Mouse (Mus musculus) adrenal gland, postnatal 10 days (tissue): ENCODE measurements around the gene Gsg1l2. TPM values are rescaled to one million over a fixed set of nuclear protein-coding genes. Genes with fewer than 3 reads are reported as not detected.

Experiments
- DNase-seq: peaks from one replicate; pipeline ENCODE4 v3.0.0; 2021; ENCODE audit warnings: mixed read lengths
- long read RNA-seq, 2 experiments: library from polyadenylated mRNA; stranded (forward); transcript quantifications; one replicate each; pipeline ENCODE4 v2.0.0; 2021
- total RNA-seq, 2 experiments: library from RNA; stranded (reverse); gene quantifications; 2 replicates each; pipeline ENCODE4 v1.2.3; 2021

Gene Gsg1l2
- not detected for total RNA-seq
- long read RNA-seq, experiment 1: 0 reads
- long read RNA-seq, experiment 2: 0 reads

DNA sequence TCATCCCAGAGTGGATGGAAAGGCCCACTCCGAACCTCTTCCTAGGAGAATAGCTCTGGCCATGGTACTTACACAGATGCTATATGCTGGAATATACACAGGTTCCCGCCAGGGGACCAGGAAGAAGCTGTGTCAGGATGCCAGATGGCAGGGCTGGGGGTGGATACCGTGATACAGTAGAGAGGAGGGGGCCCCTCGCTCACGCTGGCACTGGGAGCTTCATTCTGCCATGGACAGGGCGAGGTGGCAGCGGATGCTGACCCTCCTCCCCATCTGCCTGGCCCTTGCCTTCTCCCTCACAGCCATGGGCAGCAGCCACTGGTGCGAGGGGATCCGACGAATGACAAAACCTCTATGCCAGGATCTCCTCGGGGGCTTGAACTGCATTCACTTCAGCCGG, at the start of gene Gsg1l2:
Gsg1l2 (plus strand) TSS at position 230 of the 400 bp plus-strand sequence.
- DNase-seq: no peak

DNA sequence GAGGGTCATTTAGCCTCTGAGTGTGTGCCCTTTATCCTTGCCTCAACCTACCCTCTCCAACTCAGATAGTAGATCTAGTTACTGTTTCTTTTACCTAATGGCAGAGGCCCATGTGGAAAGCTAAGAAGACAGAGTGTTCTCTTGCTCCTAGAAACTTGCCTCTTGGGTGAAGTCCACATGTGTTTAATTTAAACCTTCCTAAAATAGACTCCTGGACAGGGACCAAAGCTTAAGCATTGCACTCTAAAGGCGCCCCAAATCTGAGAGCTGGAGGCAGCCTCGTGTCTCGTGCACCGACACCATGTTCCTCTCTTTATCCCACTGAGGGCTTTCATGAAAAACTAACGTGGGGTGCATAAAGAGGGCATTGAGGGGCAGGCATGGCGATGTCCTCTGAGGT, 47.3 kb upstream of the Gsg1l2 start:
- no peak for DNase-seq

DNA sequence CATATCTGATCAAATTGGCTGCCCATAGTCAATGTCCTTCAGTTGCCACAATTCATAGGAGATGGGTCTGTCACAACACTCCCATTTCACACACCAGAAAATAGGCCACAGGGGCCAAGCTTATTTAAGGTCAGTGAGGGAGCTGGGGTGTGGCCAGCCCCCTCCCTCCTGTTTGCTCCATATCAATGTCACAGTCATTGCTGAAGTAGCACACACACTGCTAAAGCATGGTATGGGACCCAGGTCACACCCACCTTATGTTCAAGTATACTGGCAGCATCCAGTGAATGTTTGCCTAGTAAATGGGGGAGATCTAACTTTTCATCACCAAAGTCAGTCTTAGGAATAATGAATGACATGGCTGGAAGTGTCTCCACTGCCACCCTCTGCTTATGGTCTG, 45.7 kb upstream of the Gsg1l2 start:
- no peak for DNase-seq

DNA sequence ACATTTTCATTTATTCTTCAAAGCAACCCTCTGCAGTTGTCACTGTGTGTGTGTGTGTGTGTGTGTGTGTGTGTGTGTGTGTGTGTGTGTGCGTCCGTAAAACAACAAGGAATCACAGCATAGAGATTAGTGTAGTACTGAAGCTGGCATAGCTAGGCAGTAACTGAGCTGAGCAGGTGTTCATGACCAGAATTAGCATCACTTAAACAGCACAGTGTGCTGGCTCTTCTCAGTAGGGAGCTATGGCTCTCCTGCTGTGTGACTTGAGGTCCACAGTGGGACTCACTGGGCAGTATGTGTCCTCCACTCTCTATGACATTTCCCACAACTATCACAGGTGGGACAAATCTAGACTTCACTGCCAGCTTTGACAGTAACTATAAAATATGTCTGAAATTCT, 43.4 kb upstream of the Gsg1l2 start:
- no peak for DNase-seq

DNA sequence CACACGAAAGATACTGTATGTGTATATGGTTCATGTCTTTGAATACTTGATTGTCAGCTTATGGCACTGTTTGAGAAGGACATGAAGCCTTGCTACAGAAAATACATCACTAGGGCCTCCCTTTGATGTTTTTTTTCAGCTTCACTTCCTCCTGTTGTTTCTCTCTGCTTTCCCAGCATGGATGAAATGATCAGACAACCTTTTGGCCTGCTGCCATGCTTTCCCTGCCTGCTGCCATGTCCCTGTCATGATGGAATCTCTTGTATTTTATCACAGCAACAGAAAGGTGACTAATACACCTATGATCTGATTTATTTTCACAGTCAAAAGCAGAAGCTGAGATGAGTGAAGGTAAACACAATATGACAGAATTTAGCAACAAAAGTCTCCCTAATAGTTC, 40.7 kb upstream of the Gsg1l2 start:
- DNase-seq: no peak

DNA sequence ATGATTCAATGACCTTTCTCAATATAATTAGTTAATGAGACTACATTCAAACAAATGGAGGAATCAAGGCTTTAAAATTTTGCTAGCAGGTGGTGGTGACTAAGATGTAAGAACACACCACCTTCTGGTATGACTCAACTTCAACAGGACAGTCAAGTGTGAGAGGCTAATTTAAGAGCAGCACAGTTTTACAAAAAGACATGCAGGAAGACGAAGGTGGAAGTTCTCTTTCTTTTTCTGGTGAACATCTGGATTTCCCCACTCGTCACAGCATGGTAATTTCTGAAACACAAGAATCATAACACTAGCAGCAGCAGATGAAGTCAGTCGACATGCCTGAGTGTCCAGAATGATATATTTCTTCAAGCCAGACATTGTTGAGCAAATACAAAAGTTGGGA, 39.8 kb upstream of the Gsg1l2 start:
- no peak for DNase-seq

DNA sequence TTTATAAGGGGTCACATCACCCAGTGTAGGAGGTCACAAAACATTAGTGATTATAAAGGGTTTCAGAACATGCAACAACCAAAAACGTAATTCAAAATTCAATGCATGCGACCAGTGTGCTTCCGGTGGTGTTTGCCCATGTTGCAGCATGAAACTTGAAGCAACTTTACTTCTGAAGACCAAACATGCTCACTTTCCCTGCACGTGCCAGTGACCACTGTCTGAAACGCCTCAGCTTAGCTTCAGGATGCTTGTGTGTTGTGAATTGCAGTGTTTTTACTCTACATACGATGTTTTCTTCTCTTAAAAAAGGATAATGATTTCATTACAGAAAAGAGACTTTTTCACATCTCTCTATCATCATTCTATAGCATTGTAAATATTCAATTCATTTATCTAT, 36.1 kb upstream of the Gsg1l2 start:
- DNase-seq: no peak

DNA sequence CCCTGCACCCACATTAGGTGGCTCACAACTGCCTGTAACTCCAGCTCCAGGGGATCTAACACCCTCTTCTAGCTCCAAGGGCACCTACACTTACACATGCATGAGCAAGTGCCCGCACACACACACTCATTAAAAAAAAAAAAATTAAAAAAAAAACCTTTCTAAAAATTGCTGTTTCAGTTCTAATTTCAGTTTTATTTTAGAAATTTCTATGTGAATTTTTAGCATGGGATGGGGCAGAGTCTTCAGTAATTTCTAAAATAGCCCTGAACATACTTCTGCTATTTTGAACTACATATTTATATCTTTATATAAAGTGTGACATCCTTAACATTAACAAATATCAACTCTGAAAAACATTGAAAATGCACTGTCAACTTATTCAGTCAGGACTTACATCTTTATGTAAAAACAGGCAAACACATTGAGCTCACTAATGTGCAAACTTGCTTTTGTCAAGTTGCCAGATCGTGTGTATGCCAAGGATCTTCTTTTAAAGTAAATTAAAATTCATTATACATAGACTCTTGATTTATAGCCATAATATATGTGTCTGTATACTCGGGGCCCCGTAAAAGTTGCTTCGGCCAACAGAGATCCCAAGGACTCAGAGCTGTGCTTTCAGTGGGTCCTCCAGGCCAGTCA, 35.4 kb upstream of the Gsg1l2 start:
- no peak for DNase-seq

DNA sequence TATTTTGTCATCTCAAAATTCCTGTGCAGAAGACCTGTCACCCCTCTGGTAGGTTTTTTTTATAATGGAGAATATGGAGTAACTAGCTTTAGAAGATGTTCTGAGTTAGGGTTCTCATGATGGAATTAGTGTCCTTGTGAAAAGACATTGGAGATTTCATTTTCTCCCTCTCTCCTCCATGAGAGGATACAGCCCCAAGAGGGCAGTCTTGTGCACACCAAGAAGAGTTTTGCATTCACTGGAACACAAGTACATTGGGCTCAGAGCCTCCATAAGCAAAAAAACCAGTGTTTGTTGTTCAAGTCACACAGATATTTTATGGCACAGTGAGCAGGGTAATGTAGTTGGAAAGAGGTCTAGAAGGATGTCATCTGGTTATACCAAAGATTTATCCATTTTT, 32.8 kb upstream of the Gsg1l2 start:
- no peak for DNase-seq

DNA sequence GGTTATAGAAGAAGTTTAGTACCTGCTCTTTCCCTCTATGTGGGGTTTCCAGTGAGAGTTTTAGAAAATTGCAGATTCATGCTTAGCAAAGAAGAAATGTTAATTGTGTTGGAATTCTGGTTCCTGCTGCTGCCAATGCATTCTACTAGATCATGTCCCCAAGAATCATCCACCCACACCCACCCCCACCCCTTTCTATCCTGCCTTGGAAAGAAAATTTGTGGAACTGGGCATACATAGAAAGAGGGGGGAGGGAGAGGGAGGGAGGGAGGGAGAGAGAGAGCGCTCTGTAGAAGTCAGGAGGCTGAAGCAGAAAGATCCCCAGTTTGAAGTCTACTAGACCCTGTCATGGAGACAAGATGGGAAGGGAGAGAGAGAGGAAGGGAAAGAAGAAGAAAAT, 18.1 kb upstream of the Gsg1l2 start:
- no peak for DNase-seq

DNA sequence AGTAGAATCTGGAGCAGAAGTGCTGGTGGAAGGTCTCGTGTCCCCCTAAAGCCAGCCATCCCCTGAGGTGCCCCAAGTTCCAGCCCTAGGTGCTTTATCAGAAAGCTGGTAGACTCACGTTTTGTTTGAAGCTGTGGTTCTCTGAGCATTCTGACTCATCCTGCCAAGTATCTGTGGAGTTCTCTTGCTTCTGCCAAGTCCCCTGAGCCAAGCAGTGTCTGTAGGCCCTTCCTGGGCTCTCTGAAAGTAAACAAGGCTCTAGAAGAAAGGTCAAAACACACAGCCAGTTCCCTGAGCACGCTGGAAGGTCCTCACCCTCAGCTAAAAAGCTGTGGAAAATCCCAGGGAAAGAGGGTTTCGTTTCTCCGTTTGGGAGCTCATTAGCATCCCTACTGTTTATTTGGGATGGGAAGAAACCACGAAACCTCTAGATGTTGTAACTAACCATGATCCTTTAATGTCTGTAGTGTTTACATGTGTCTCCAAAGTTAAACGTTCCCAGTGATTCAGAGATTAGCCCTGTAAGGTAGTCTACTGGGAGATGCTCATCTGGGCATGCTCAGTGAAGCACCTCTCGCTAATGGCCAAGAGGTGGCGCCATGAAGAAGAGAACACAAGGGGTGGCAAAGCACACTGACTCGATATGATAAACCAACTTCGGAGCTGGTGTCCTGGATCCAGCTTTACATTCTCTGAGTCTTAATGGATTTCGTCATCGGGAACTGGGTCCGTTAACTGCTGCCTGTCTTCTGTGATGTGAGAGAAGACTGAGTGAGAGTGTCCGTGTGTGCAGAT, 16.8 kb upstream of the Gsg1l2 start:
- DNase-seq: peak; percentile 17

DNA sequence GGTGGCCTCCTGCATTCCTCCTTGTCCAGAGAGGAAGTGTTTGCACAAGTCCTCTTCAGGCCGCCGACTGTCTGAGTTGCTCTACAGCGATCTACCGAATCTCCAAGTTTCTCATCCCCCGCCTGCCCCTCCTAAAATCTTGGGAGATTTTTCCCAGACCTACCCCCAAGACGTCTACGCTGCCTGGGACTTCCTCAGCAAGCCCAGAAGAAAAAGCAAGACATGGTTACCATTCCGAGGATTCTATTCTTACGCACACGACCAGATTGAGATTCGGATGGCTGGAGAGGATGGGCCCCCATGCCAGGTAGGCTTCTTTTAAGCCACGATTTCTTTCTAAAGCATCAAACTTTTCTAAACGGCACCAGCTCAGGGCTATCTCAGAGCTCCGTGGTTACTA, 3.4 kb upstream of the Gsg1l2 start, which contains the start of gene Glp2r:
Glp2r (minus strand) TSS at position 101 of the 400 bp plus-strand sequence.
- no peak for DNase-seq

DNA sequence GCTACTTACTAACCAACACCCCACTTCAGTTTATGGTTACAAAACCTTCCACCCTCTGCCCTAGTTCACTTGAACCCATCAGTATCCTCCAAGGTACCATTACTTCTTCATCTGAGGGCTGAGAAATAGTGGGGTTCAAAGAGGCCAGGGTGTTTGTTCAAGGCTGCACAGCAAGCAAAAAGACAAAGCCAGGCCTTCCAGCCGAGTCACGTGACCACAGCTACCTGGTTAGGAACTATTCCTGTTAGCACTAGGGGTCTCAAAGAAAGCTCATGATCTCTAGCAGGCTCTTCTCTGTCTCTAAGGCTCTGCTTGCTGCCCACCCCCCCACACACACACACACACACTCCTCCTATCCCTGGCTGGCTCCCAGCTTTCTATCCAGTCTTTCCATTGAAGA, 2.7 kb upstream of the Gsg1l2 start:
- DNase-seq: no peak

DNA sequence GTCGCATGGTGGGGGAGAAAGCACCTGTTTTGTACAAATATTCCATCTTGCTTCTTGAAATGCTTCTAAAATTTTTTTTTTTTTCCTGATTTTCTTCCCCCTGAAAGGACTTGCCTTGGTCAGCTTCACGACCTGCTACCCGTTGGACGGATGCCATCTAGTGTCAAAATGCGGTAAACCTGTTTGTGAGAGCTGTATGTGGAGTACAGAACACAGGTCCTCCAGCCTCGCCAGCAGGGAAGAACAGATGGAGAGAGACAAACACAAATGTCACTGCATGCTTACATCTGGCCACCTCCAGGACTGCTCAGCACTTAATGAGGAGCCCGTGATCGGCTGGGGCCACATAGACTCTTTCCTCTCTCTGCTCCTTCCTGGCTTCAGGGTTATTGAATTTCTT, 1.8 kb upstream of the Gsg1l2 start:
- DNase-seq: peak; percentile 63

DNA sequence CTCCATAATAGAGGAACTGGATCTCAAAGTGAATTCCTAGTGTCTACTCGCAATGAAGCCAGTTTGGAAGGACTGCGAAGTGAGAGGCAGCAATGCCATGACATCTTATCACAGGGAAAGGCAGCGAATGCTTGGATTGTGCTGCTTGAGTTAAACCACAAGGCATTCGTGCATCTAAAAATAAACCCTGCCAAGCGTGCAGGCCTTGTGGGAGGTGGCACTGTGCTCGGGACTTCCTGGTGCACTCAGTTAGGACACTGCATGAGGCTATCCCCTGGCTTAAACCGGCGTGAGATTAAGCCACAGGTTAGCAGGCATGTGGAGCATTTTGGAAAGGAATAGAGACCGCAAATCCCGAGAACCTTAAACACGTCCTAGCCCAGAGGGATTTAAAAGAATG, 15.8 kb downstream of the Gsg1l2 start:
- DNase-seq: no peak

DNA sequence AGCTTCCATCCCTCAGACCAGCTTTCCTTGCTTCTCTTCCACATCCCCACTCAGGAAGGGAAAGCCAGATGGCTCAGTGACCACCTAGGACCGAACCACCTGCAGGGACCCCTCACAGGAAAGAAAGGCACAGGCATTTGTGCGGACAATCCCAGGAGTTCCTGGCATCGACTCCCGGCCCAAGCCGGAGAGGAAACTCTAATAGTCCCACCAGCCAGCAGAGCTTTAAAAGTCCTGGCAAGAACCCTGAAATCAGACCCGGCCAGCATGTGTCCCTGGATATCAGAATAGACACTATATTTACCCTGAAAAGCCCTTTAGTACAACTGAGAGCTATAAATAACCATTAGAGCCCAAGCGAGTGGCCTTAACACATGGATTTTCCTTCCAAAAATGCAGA, 23.5 kb downstream of the Gsg1l2 start, which contains the start of gene Dhrs7c:
Dhrs7c (plus strand) TSS at position 257 of the 400 bp plus-strand sequence.
- no peak for DNase-seq

DNA sequence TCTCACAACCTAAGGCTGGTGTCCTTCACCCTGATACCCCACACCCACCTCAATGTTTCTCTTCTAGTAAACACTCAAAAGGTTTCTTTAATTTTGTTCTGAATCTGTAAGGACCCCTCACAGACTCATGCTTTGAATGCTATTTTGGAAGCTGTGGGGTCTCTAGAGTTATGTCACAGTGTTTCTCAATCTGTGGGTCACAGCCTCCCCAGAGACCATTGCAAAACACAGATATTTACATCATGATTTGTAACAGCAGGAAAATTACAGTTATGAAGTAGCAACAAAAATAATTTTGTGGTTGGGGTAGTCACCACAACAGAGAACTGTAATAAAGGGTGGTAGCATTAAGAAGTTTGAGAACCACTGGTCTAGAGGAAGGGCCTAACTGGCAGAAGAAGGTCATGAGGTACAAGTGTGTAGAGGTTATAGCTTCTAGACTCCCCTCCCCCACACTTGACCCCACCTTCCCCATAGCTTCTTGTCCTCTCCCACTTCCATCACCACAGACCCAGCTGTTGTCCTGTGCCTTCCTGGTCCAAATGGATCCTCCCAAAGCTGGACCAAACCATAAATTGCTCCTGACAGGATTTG, 25.8 kb downstream of the Gsg1l2 start:
- no peak for DNase-seq

DNA sequence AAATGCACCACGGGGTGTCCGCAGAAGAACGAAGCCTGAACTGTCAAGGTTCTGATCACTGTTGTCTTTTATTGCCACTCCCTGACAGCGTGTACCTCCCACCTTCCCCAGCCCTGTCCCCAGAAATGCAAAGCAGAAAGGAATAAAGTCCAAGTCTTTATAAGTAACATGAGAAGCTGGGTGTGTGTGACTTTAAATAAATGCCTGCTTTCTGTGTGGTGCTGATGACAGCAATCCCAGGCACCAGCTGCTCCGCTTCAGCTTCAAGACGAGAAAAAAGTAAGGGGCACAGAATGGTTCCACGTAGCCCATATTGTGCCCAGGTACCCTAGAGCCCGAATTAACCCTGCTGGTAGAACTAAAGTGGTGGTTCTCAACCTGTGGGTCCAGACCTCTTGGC, 26.8 kb downstream of the Gsg1l2 start:
- no peak for DNase-seq

DNA sequence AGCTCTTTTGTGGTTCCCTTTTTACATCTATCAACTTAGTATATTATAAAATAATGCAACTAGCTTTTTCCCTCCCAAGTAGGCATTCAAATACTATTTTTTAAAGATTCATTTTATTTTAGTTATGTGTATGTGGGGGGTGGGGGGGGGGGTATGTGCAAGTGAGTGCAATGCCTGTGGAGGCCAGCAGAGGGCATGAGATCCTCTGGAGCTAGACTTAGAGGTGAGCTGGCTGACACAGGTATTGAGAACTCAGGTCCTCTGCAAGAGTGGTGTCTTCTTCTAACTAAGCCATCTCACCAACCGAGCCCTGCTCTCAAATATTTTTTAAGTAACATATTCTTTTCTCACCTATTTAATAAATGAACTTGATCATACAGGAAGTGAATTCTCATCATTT, 31.1 kb downstream of the Gsg1l2 start:
- DNase-seq: no peak

DNA sequence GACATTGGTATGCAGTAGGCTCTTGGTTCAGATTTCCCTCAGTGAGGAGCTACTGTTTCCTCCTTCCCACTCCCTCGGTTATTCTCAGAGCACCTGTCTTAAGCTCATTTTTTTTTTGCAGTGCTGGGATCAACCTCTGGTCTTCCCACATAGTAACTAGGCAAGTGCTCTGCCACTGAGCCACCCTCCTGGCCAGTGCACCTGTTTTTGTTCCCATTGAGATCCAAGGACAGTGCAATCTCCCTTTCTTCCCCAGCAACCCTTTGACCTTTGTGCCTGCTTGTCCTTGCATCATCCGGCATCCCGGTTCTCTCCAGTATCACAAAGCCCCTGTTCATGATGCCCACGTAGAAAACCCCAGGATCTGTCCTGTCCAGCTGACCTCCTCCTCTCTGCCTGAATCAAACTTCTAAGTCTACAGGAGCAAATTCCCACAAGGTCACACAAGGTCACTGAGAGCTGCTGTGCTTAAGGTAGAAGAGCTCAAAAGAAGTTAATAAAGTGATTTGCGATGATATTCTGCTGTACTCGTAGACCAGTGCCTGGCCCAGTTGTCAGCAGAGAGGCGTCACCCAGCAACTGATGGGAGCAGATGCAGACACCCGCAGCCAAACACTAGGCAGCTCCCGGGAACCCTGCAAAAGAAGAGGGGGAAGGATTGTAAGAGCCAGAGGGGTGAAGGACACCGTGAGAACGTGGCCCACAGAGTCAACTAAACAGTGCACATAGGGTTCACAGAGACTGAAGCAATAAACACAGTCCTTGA, 32.6 kb downstream of the Gsg1l2 start:
- no peak for DNase-seq

DNA sequence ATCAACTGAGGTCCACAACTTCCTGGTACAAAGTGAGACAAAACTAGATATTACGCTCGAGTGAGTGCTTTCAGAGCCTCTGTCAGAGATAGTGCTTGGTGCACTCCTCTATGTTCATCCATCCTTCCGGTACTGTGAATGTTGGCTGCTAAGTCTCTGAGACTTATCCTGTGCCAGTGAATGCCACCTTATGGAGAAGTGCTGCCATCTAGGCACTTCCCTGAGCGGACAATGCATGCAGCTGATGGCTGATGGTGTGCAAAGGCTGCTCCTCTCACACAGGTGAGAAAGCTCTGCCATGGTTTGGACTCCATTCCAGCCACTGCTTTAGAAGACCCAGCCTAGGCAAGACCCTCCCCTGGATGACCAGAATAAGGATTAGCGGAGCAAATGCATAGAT, 33.6 kb downstream of the Gsg1l2 start:
- DNase-seq: no peak

DNA sequence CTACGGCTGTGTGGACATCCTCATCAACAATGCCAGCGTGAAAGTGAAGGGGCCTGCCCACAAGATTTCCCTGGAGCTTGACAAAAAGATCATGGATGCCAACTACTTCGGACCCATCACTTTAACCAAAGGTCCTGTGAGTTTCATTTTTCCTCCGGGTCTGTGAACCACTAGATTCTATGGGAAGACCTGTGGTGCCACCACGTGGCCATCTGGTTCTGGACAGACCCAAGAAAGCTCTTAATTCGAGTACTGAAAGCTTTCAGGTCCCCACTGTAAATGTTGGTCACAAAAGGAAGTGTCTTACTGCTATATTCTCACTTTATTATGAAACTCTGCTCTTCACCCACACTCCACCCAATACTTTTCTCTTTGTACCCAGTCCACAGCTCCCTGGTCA, 37.1 kb downstream of the Gsg1l2 start:
- peak; percentile 24 for DNase-seq

DNA sequence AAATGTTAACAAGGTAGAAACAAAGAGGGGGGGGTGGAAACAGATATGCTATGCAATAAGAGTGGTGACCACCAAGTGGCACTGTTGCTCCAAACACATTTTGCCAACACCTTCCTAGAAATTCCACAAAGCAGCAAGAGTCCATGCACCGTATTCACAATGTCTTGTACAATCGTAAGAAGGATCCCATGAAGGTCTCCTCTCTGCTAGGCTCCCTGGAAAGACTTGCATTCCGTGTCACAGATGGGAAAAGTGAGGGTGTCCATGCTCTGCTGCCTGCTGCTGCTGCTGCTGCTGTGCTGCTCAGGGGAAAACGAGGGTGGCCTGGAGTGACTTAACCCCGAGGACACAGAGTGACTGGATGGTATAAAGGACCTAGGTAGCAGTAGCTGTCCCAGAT, 45.2 kb downstream of the Gsg1l2 start:
- peak; percentile 41 for DNase-seq
